Mouse (Mus musculus): ENCODE results near the gene Ap3m1. TPM values are rescaled to one million over a fixed set of nuclear protein-coding genes. Genes with fewer than 3 reads are reported as not detected.

Ap3m1 gene
- polyA plus RNA-seq, 1 experiment: 30.2 TPM

GRCm38 (mm10) chr14:21029025-21029659 is 23.2 kb downstream of the Ap3m1 start:
- WGBS: 86% methylated on average over 11 of the region's 11 CpGs
- DNase-seq (ENCODE audit: low read depth, low spot score): no peak

- no peak for DNase-seq (ENCODE audit: low read depth, low spot score)
These were observed 24.8 kb downstream of the Ap3m1 start for GRCm38 (mm10) chr14:21027542-21027941.

- DNase-seq (ENCODE audit: low read depth, low spot score): no peak
These were observed 31.9 kb downstream of the Ap3m1 start for GRCm38 (mm10) chr14:21020435-21020834.

GRCm38 (mm10) chr14:21018977-21019376 is 33.3 kb downstream of the Ap3m1 start:
- DNase-seq (ENCODE audit: low read depth, low spot score): no peak

More at GRCm38 (mm10) chr14:21020435-21020834, 31.9 kb downstream of the Ap3m1 start:
- WGBS: 90% methylated on average over 8 of the region's 8 CpGs

GRCm38 (mm10) chr14:21017871-21018270 is 34.4 kb downstream of the Ap3m1 start:
- WGBS: 88% methylated on average over 5 of the region's 5 CpGs

More at GRCm38 (mm10) chr14:21018977-21019376, 33.3 kb downstream of the Ap3m1 start:
- 68% methylated on average over 3 of the region's 3 CpGs for WGBS

GRCm38 (mm10) chr14:21013800-21014334 is 38.4 kb downstream of the Ap3m1 start:
- WGBS: 84% methylated on average over 5 of the region's 5 CpGs
- no peak for DNase-seq (ENCODE audit: low read depth, low spot score)

More at GRCm38 (mm10) chr14:21017871-21018270, 34.4 kb downstream of the Ap3m1 start:
- no peak for DNase-seq (ENCODE audit: low read depth, low spot score)

GRCm38 (mm10) chr14:20999617-21000016 is 52.7 kb downstream of the Ap3m1 start:
- WGBS: 49% methylated on average over 4 of the region's 4 CpGs
- DNase-seq (ENCODE audit: low read depth, low spot score): no peak

- WGBS: 65% methylated on average over 3 of the region's 3 CpGs
- no peak for DNase-seq (ENCODE audit: low read depth, low spot score)
These were observed 54.8 kb downstream of the Ap3m1 start for GRCm38 (mm10) chr14:20997548-20997947.

GRCm38 (mm10) chr14:20996361-20996760 is 55.9 kb downstream of the Ap3m1 start:
- DNase-seq (ENCODE audit: low read depth, low spot score): no peak
- 78% methylated on average over 5 of the region's 5 CpGs for WGBS

GRCm38 (mm10) chr14:20995497-20995896 is 56.8 kb downstream of the Ap3m1 start:
- WGBS: over 99% methylated on average over 2 of the region's 2 CpGs
- no peak for DNase-seq (ENCODE audit: low read depth, low spot score)

GRCm38 (mm10) chr14:20994475-20994874 is 57.8 kb downstream of the Ap3m1 start:
- DNase-seq (ENCODE audit: low read depth, low spot score): no peak
- WGBS: 84% methylated on average over 3 of the region's 3 CpGs

- 44% methylated on average over 3 of the region's 3 CpGs for WGBS
- peak; percentile 36 for DNase-seq (ENCODE audit: low read depth, low spot score)
These were observed 59.1 kb downstream of the Ap3m1 start for GRCm38 (mm10) chr14:20993067-20993691.

- no peak for DNase-seq (ENCODE audit: low read depth, low spot score)
- WGBS: 47% methylated on average over 1 of the region's 1 CpGs
These were observed 60.8 kb downstream of the Ap3m1 start for GRCm38 (mm10) chr14:20991492-20991891.

- WGBS: 44% methylated on average over 3 of the region's 3 CpGs
- no peak for DNase-seq (ENCODE audit: low read depth, low spot score)
These were observed 66.8 kb downstream of the Ap3m1 start for GRCm38 (mm10) chr14:20985482-20985881.

- no peak for DNase-seq (ENCODE audit: low read depth, low spot score)
- 43% methylated on average over 2 of the region's 2 CpGs for WGBS
These were observed 68.5 kb downstream of the Ap3m1 start for GRCm38 (mm10) chr14:20983832-20984231.

Other genes with a start within 250 kb of the Ap3m1 start
- gene Plau, start 215.8 kb downstream of the Ap3m1 start, polyA plus RNA-seq (2012; rRNA removed): 4.1 and 5.6 TPM in 2 replicates
- 28.1 and 40.3 TPM in 2 replicates for gene Vcl, start 123.1 kb downstream of the Ap3m1 start, polyA plus RNA-seq (2012; rRNA removed)
- gene Adk, start 66 bp upstream of the Ap3m1 start, polyA plus RNA-seq (2012; rRNA removed): 60.6 and 65.5 TPM in 2 replicates

Data from large intestine, adult 2 months (tissue).